Mouse (Mus musculus): ENCODE measurements around the gene Aacs.

The Aacs gene

GRCm38 (mm10) chr5:125533225-125533900, 57.7 kb downstream of the Aacs start:
- DNase-seq (ENCODE audit: low read depth, low spot score), result no peak

GRCm38 (mm10) chr5:125534168-125534610, 58.6 kb downstream of the Aacs start:
- no peak for DNase-seq (ENCODE audit: low read depth, low spot score)

DNA sequence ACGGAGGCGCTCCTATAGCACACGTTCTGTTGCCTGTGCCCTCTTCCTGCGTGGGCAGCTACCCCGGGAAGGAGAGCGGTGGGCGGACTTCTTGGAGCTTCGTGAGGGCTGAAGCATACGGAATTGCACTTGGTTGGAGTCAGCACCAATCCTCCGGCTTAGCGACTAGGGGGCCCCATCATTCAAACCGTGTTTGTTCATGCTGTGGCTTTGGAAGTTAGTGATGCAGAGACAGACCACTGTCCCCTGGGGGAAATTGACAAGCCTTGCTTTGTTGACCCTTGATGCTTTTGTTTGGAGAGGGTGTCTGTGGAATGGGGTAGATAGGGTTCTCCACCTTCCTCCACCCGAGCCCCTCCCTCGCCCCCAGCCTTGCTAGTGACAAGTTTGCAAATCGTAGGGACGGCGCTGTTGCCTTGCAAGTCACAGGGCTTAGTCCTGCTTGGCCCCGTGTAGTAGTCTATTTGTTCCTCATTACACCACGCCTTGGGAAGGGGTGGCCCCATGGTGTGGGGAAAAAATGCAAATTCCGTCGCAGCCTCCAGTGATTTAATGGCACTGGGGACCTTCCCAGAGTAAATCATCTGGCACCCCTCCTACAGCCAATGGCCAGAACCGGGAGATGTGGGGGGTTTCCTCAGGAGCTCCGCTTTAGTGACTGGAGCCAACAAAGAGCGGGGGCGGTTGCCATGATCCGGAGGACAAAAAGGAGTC, 59.2 kb downstream of the Aacs start:
- no peak for DNase-seq (ENCODE audit: low read depth, low spot score)

DNA sequence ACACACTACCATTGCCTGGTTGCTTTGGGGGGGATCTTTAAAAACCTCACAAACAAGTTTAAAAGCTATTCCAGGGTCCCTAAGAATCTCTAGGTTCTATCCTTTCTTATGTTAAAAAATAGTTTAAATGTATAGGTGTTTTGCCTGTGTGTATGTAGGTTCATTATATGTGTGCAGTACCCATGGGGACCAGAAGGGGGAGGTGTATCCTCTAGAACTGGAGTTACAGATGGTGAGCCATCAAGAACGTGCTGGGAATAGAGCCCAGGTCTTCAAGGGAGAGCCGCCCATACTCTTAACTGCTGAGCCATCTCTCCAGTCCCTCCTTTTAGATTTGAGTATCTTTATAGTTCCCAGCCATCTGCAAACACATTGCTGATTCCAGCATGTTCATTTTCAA, 69.5 kb downstream of the Aacs start:
- DNase-seq (ENCODE audit: low read depth, low spot score), result peak; percentile 74

- peak; percentile 60 for DNase-seq (ENCODE audit: low read depth, low spot score)
Measured at GRCm38 (mm10) chr5:125546293-125546692, 70.7 kb downstream of the Aacs start.

DNA sequence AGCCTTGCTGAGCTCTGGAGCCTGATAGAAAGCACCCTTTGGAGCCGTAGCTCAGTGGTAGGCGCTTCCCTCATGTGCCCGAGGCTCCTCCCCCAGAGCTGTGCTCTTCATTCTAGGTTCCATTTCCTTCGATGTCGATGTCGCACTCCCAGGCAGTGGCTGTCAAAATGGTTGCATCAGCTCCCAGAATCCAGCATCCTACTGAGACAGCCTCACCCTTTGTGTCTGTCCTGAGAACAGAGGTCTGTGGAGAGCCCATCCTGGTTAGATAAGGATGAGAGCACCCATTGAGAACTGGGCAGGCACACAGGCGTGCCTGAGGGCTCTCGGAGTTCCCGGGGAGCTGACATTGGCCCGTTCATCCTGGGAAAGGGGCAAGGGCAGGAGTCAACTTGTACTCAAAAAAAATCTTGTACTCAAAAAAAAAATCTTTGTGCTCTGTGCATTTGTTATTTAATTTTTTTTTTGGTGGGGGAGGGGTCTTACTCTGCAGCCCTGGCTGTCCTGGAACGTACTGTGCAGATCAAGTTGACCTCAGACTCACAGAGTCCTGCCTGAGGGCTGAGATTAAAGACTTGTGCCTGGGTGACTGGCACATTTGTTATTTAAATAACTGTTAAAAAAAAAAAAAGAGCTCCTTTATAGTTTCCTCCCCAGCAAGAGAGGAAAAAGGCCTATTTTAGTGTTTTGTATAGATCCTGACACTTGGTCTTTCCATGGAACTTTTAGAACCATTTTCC, 74.3 kb downstream of the Aacs start:
- DNase-seq (ENCODE audit: low read depth, low spot score), result no peak

DNA sequence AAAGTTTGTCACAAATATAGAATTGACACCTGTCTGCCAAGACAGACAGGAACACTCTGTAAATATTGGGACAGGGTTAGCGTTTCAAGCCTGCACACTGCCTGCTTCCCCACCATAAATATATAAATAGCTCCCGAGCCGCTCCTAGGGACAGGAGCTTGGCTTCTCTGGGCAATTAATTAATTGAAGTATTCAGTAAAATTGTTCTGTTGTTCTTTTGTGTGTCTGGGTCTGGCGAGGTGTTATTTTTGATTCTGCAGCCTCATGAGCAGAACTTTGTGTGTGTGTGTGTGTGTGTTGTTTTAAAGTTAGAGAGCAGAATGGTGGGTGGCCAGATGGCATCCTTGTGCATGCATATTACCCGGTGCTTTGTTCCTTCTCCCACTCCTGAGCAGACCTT, 80.1 kb downstream of the Aacs start:
- DNase-seq (ENCODE audit: low read depth, low spot score), result no peak

DNA sequence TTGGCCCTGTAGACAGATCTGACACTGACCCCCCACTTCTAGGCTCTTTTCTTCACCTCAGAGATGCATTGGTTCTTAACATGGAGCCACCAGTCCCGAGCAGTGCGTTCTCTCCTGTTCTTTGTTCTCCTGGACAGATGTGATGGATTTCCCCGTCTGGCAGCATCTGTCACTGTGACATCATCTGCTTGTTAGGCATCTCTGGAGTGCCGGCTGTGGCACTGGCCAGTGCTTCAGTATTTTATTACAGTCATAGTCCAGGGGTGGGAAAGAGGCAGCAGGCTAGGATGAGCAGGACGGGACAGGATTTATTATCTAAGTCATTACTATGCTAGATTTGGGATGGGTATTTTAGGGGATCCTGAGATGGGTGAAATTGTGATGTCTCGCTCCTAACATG, 87.9 kb downstream of the Aacs start:
- DNase-seq (ENCODE audit: low read depth, low spot score), result no peak

- no peak for DNase-seq (ENCODE audit: low read depth, low spot score)
Measured at GRCm38 (mm10) chr5:125565725-125566124, 90.1 kb downstream of the Aacs start.

Data from ES-CJ7 (cell line).